Comparison of ENCODE assay signal across 24 mouse cellular contexts in the genomic region with DNA sequence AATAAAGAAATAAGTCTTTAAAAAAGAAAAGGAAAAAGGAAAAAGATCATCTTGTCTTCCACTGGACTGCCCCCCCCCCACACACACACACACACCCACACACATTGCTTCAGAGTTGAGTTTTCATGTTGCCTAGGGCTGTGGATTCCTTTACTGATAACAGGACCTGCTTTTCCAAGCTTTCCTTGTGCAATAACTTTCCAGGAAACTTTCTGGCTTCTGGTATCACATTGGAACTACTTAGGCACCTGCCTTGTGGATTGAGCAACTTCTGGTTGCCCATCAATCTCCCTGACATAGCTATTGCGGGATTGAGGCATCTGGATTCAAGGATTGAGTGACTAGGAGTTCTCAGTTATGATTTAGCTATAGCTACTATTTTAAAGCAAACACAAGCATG. TPM values are rescaled to one million over a fixed set of nuclear protein-coding genes. Genes with fewer than 3 reads are reported as not detected.
DNase-seq lines count a peak whose midpoint lies in the region; ATAC-seq and TF ChIP-seq lines count a peak whose summit lies in the region.
"Had no signal": no experiment of that assay in that cellular context is flagged by ENCODE, and none has a peak within 500 bp of the region (broad histone marks: within the 10 kb centered on the region; RNA-seq: fewer than 3 reads in every experiment).

No protein-coding gene starts in this region.

- no peak for TF ChIP-seq CTCF in lung, adult 2 months (IDR thresholded peaks at IDR 0.05; ENCODE audit: insufficient read depth, low read length)

- no peak overlapping the region for H3K4me3 ChIP-seq in lung, adult 2 months (replicated peaks; ENCODE audit: extremely low read depth, low read depth, low read length)
- no peak overlapping the region for H3K4me3 ChIP-seq in intestine, embryonic 16.5 days (ENCODE audit: low read length)
- no peak overlapping the region for H3K4me3 ChIP-seq in kidney, embryonic 15.5 days (replicated peaks)

- DNase-seq in lung, postnatal 25 days (ENCODE audit: low spot score) = peak; percentile 1
- no peak for DNase-seq in lung, adult 2 months
- DNase-seq in fat pad, adult 2 months (ENCODE audit: extremely low read depth, low read depth, low spot score) = peak; percentile 75
- DNase-seq in gonadal fat pad, adult 2 months (ENCODE audit: low read depth) = peak; percentile 68
- peak; percentile 7 for DNase-seq in yolk sac, embryonic 10.5 days (ENCODE audit: low spot score)
- no peak for DNase-seq in thymus, postnatal 14 days
- DNase-seq: adrenal gland, adult 2 months; adrenal gland, adult 8-10 months; adrenal gland, postnatal 10 days; adrenal gland, postnatal 14 days; adrenal gland, postnatal 25 days; adrenal gland, postnatal 36 days; B cell, adult 2 months; cerebellum, adult 11 months; cerebellum, adult 11-12 months had no signal

- TF ChIP-seq POLR2A in lung, adult 2 months (IDR thresholded peaks at IDR 0.05; ENCODE audit: borderline replicate concordance, extremely low read depth, low read depth, low read length) = no peak

- H3K36me3 ChIP-seq in intestine, embryonic 16.5 days (ENCODE audit: control insufficient read depth, insufficient read depth, low read length) = no peaks in the 10 kb centered on the region
- H3K36me3 ChIP-seq in kidney, embryonic 15.5 days = no peaks in the 10 kb centered on the region
- H3K36me3 ChIP-seq: G1E had no signal

- no peaks in the 10 kb centered on the region for H3K27me3 ChIP-seq in intestine, embryonic 16.5 days (replicated peaks; ENCODE audit: control insufficient read depth, insufficient read depth, low read length)
- no peaks in the 10 kb centered on the region for H3K27me3 ChIP-seq in kidney, embryonic 15.5 days
- H3K27me3 ChIP-seq: CH12.LX, Patski had no signal

- no peak overlapping the region for H3K9ac ChIP-seq in intestine, embryonic 16.5 days (ENCODE audit: low read depth, low read length)
- no peak overlapping the region for H3K9ac ChIP-seq in kidney, embryonic 15.5 days

- no peak overlapping the region for H3K4me2 ChIP-seq in intestine, embryonic 16.5 days (ENCODE audit: low read depth, low read length)
- no peak overlapping the region for H3K4me2 ChIP-seq in kidney, embryonic 15.5 days

- 81% methylated on average over 1 of the region's 1 CpGs for WGBS in lung, adult 2 months
- 85% methylated on average over 1 of the region's 1 CpGs for WGBS in intestine, embryonic 16.5 days
- 84% methylated on average over 1 of the region's 1 CpGs for WGBS in kidney, embryonic 15.5 days

- H3K9me3 ChIP-seq in intestine, embryonic 16.5 days (ENCODE audit: control insufficient read depth, low read length) = no peaks in the 10 kb centered on the region
- no peaks in the 10 kb centered on the region for H3K9me3 ChIP-seq in kidney, embryonic 15.5 days (replicated peaks)

- no peak overlapping the region for H3K27ac ChIP-seq in intestine, embryonic 16.5 days (ENCODE audit: low read length)
- H3K27ac ChIP-seq in kidney, embryonic 15.5 days = no peak overlapping the region

- ATAC-seq in intestine, embryonic 16.5 days = no peak
- no peak for ATAC-seq in kidney, embryonic 15.5 days (replicated peaks; ENCODE audit: low FRiP score)
- ATAC-seq: activated CD4-positive, CD25-positive, alpha-beta regulatory T cell, adult 4 months; CD4-positive, CD25-positive, alpha-beta regulatory T cell, adult 4 months; Patski had no signal

- no peaks in the 10 kb centered on the region for H3K4me1 ChIP-seq in lung, adult 2 months (ENCODE audit: control insufficient read depth, insufficient read depth, low read length)
- no peaks in the 10 kb centered on the region for H3K4me1 ChIP-seq in intestine, embryonic 16.5 days (ENCODE audit: control insufficient read depth, insufficient read depth, low read length)
- no peaks in the 10 kb centered on the region for H3K4me1 ChIP-seq in kidney, embryonic 15.5 days

RNA-seq across cellular contexts. Expression of gene Zfp42, which starts 48.9 kb away (rescaled TPM):
- not detected in 2 replicates for polyA plus RNA-seq in lung, adult 2 months (2012; rRNA removed)
- polyA plus RNA-seq in gonadal fat pad, adult 2 months (2012; rRNA removed) = not detected in 2 replicates
- not detected in 2 replicates for polyA plus RNA-seq in intestine, embryonic 16.5 days (2015; fragmentation: Nextera tagmentation; extraction: Ambion mirVana)
- not detected in 2 replicates for polyA plus RNA-seq in kidney, embryonic 15.5 days (2015; fragmentation: Nextera tagmentation; extraction: Ambion mirVana)
- polyA plus RNA-seq: activated CD4-positive, CD25-positive, alpha-beta regulatory T cell, adult 4 months; adrenal gland, adult 2 months; brain, embryonic 14.5 days; C2C12; CD4-positive, CD25-positive, alpha-beta regulatory T cell, adult 4 months; G1E had no signal

Comparison
In these comparisons a context has a peak if more than half of its experiments do, and no peak if none do; other contexts are left out.
1. DNase-seq: peak in lung, postnatal 25 days (single experiment), fat pad, adult 2 months (single experiment), gonadal fat pad, adult 2 months (single experiment) and yolk sac, embryonic 10.5 days (single experiment); none in lung, adult 2 months (single experiment) and thymus, postnatal 14 days (single experiment).